Comparison of ENCODE assay signal across 7 mouse cellular contexts in genomic region chr10:69185894-69186893, GRCm38 (mm10). TPM values are rescaled to one million over a fixed set of nuclear protein-coding genes. Genes with fewer than 3 reads are reported as not detected.
DNase-seq lines count a peak whose midpoint lies in the region; ATAC-seq lines count a peak whose summit lies in the region.

No protein-coding gene starts in this region.

- peak; percentile 91 for ATAC-seq in intestine, embryonic 15.5 days
- peak; percentile 86 for ATAC-seq in megakaryocyte-erythroid progenitor cell, adult 5-6 weeks (replicated peaks; ENCODE audit: low FRiP score, low TSS enrichment, poor library complexity, severe bottlenecking)

- intact Hi-C loops in gastrocnemius, postnatal 36 days (cut with DNase I), result no loop called here
- intact Hi-C loops in left cerebral cortex, postnatal 14 days (cut with DNase I), result loop anchor here (2.0 to 5.0 kb wide), 2 partner anchors 121 to 136 kb away; no protein-coding TSS in a partner anchor

- no peaks in the 10 kb centered on the region for H3K27me3 ChIP-seq in intestine, embryonic 15.5 days (replicated peaks)

- H3K4me2 ChIP-seq in intestine, embryonic 15.5 days (replicated peaks), result peak overlapping the region; percentile 44; the same call in 1 of the 2 replicates

- no peaks in the 10 kb centered on the region for H3K9me3 ChIP-seq in intestine, embryonic 15.5 days

- no peaks in the 10 kb centered on the region for H3K36me3 ChIP-seq in intestine, embryonic 15.5 days

- peak overlapping the region; percentile 92 for H3K27ac ChIP-seq in intestine, embryonic 15.5 days

- peaks cover 6% of the 10 kb centered on the region; the same call in 1 of the 2 replicates for H3K4me1 ChIP-seq in intestine, embryonic 15.5 days (replicated peaks)

- peak; percentile 64 to 68 for DNase-seq in adrenal gland, adult 18-20 months (ENCODE audit: low spot score in 2 of 2)
- DNase-seq in embryo, embryonic 10.5 days (ENCODE audit: low spot score), result peak; percentile 86
- DNase-seq in gastrocnemius, postnatal 36 days, result peak; percentile 43 to 63
- peak; percentile 65 to 74 for DNase-seq in left cerebral cortex, postnatal 14 days (ENCODE audit: low spot score in 2 of 2)
- DNase-seq in right cerebral cortex, postnatal 25 days, result peak; percentile 53

- no peak overlapping the region for H3K9ac ChIP-seq in intestine, embryonic 15.5 days

- H3K4me3 ChIP-seq in intestine, embryonic 15.5 days (replicated peaks), result peak overlapping the region; percentile 24; the same call in 1 of the 2 replicates

- 15% methylated on average over 21 of the region's 21 CpGs for WGBS in intestine, embryonic 15.5 days

RNA-seq across cellular contexts. Expression of gene A930033H14Rik, which starts 26.7 kb away (rescaled TPM):
- total RNA-seq in adrenal gland, adult 18-20 months (2021), result 1 to 10 TPM; 2.0 to 2.1 TPM
- 1 to 10 TPM; 3.4 to 4.5 TPM for total RNA-seq in gastrocnemius, postnatal 36 days (2021)
- polyA plus RNA-seq in intestine, embryonic 15.5 days (2015; fragmentation: Nextera tagmentation; extraction: Ambion mirVana), result 1.8 TPM in 2 replicates
- 1 to 10 TPM; 4.1 to 4.3 TPM for total RNA-seq in left cerebral cortex, postnatal 14 days (2021)
- total RNA-seq in megakaryocyte-erythroid progenitor cell, adult 5-6 weeks (2014; fragmentation: Nextera tagmentation), result 0.46 TPM in 1 of 2 replicates, not detected in the other
- total RNA-seq in megakaryocyte-erythroid progenitor cell, adult 5-6 weeks (2017), result 0.08 and 0.42 TPM in 2 replicates

RNA-seq across cellular contexts. Expression of gene Rhobtb1, which starts 35.0 kb away (rescaled TPM):
- total RNA-seq in adrenal gland, adult 18-20 months (2021), result 1 to 10 TPM; 6.0 to 7.3 TPM
- 10 to 100 TPM; 17.3 to 21.7 TPM for total RNA-seq in gastrocnemius, postnatal 36 days (2021)
- polyA plus RNA-seq in intestine, embryonic 15.5 days (2015; fragmentation: Nextera tagmentation; extraction: Ambion mirVana), result 19.6 and 20.8 TPM in 2 replicates
- 10 to 100 TPM; 10.0 to 11.4 TPM for total RNA-seq in left cerebral cortex, postnatal 14 days (2021)
- 0.87 TPM in 1 of 2 replicates, not detected in the other for total RNA-seq in megakaryocyte-erythroid progenitor cell, adult 5-6 weeks (2014; fragmentation: Nextera tagmentation)
- total RNA-seq in megakaryocyte-erythroid progenitor cell, adult 5-6 weeks (2017), result 0.30 and 4.1 TPM in 2 replicates

Comparison
In these comparisons a context has a peak if more than half of its experiments do, and no peak if none do; other contexts are left out.
1. Peak in every context shown above with its lines: DNase-seq, ATAC-seq, H3K4me3 ChIP-seq and H3K27ac ChIP-seq.